Mouse (Mus musculus) gastrocnemius, postnatal 4 days (tissue): Measurements from ENCODE around the gene Kctd17. TPM values are rescaled to one million over a fixed set of nuclear protein-coding genes. Genes with fewer than 3 reads are reported as not detected.

Experiments
- DNase-seq, 2 experiments: peaks; one replicate each; pipeline ENCODE4 v3.0.0; 2021 to 2022; ENCODE audit warnings: low spot score in 2 of 2, mixed read lengths in 2 of 2
- total RNA-seq, 2 experiments: library from RNA; stranded (reverse); gene quantifications; 2 replicates each; pipeline ENCODE4 v1.2.3; 2021

The Kctd17 gene
- total RNA-seq, 2 experiments from 2014 or later = 83.5 to 85.4 TPM

DNA sequence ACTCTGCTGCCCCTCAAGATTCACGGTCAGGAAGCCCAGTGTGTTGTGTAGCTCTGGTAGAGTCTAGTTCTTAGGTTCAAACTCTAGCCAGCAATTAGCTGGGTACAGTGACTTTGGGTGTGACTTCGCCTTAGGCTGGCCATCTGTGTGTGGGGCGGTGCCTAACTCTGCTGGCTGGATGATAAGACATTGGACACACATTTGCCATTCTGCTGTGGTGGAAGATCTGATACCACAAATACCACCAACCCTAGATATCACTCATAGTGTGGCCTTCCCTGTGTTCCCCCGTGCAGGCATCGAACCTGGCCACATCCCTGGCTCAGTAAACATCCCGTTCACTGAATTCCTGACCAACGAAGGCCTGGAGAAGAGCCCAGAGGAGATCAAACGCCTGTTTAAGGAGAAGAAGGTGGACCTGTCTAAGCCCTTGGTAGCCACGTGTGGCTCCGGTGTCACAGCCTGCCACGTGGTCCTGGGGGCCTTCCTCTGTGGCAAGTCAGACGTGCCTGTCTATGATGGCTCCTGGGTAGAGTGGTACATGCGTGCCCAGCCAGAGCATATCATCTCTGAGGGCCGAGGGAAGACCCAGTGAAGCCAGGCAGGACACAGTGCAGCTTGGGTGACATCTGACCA is 15.2 kb upstream of the Kctd17 start:
- no peak for DNase-seq

DNA sequence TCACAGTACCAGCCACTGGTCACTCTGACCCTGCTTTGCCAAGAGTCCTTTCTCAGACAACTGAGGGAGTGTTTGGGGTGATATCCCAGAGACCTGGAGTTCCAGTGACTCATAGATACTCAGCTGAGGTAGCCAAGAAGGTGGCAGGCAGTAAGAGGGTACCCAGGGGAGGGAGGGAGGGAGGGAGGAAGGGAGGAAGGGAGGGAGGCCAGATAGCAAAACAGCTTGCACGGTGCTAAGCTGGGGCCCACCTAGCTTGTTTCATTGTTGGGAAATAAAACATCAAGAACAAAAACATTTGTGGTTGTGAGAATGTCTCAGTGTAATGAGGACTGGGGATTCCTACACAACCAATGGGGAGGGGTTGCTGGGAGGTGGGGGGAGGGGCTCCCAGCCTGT is 14.6 kb upstream of the Kctd17 start:
- DNase-seq = no peak

GRCm38 (mm10) chr15:78414157-78414556 is 14.2 kb upstream of the Kctd17 start:
- no peak for DNase-seq

DNA sequence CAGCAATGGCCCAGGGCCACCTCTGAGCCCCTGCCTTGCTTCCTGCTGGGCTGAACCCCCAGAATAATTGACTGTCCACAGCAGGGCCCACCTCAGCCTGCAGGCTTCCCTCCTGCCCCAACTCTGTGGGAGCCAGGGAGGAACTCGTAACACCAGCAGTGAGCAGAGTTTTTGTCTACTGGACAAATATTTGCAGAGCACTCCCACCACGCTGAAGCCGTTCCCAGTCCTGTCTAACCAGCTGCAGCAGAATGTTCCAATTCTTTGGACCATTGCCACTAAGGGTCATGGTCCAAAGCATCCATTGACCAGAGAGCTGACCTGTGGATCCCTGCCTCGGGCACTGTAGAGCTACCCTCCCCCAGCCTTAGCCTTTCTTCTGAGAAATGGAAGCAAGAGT is 11.4 kb upstream of the Kctd17 start:
- no peak for DNase-seq

DNA sequence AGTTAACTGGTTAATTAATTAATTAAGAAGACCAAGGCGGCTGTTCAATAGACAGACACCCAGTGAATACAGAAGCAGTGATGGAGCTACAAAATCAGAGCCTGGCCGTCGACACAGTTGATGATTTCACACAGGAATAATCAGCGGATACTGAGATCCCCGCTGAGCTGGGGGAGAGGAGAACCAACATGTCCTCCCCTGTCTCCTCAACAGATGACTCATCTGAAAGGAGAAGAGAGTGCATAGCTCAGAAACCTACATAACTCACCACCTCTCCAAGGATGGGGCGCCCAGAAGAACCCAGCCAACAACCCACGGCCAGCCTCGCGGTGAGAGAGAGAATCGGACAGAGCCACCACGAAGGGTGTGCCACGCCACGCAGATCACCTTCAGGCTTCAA is 8.0 kb upstream of the Kctd17 start:
- DNase-seq = no peak

GRCm38 (mm10) chr15:78422046-78422956 is 6.1 kb upstream of the Kctd17 start:
- DNase-seq = peak; percentile 69 to 85

DNA sequence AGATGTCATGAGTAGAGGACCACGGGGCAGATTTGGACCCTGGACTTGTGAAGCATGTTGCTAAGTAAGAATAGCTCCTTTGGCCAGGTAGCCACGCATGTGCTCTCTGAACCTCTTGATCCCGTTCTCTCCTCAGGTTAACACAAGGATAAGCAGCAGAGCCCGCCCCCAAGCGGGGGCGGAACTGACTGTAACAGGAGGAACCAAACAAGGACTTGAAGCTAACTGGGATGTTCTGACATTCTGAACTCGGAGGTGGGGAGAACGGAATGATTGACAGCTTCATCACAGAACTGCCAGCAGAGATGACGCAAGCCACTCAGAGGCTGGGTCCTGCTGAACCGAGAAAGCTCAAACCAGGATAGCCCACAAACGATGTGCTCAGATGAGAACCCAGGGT is 3.9 kb upstream of the Kctd17 start:
- no peak for DNase-seq

DNA sequence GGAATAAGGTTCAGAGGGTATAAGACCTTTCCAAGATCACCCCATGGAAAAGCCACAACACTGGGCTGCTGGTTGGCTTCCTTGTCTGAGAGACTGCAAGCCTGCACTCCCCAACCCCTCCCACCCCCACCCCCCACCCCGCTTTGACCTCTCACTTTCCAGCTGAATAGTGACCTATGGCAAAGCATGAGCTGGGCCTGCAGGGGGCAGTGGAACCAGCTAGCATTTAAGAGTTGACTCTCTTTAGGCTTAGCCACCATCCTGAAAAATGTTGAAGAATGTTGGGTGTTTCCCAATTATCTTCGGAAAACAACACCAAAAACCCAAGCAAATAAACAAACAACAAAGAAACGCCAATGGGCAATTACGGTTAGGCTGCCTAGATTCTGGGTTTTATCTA is 3.1 kb upstream of the Kctd17 start:
- DNase-seq = no peak

GRCm38 (mm10) chr15:78429139-78429459 is 735 bp downstream of the Kctd17 start:
- no peak for DNase-seq

- DNase-seq = no peak
Observed at GRCm38 (mm10) chr15:78429871-78430622, 1.7 kb downstream of the Kctd17 start.

- no peak for DNase-seq
Observed at GRCm38 (mm10) chr15:78430874-78431273, 2.5 kb downstream of the Kctd17 start.

DNA sequence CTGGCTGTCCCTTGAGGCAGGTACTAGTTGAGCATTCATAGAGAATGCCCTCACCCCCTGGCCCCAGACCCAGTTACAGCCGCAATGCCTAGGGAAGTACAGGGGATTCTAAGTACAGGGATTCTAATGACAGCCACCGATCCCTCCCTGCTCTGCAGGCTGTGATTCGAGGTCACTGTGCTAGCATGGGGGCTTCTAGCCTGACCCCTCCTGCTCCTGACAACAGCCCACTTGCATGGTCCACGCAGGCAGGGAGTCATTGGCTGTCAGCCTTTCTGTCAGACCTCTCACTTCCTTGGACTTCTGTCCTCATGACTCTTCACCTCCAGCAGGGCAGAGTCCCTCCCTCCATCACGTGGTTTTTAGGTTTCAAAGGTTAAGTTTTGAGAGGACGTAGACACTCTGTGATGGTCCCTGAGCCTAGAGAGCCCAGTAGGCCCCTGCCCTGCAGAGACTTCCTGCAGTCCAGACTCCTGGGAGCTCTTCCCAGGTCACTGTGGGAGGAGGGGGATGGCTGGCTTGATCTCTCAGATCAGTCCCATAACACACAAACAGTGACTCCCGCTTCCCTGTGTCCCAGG is 3.3 kb downstream of the Kctd17 start:
- no peak for DNase-seq

- no peak for DNase-seq
Observed at GRCm38 (mm10) chr15:78434896-78435520, 6.6 kb downstream of the Kctd17 start.

DNA sequence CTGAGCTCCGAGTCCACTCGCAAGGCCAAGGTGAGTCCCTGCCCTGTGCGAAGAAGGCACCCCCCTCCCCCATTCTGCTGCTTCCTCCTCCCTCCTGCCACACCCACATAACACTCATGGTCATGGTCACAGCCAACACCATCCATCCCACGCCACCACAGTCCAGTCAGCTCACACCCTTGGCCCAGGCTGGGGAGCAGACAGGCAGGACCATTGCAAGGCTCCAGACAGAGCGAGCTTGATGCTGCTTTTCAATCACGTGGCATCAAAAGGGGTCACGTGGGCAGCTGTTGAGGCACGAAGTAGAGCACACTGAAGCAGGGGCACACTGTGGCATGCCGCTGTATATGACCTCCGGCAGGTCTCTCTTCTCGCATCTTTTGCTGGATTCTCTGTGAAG is 7.3 kb downstream of the Kctd17 start:
- no peak for DNase-seq

- DNase-seq = peak; percentile 88 to 92
Observed at GRCm38 (mm10) chr15:78436380-78437192, 8.2 kb downstream of the Kctd17 start.

DNA sequence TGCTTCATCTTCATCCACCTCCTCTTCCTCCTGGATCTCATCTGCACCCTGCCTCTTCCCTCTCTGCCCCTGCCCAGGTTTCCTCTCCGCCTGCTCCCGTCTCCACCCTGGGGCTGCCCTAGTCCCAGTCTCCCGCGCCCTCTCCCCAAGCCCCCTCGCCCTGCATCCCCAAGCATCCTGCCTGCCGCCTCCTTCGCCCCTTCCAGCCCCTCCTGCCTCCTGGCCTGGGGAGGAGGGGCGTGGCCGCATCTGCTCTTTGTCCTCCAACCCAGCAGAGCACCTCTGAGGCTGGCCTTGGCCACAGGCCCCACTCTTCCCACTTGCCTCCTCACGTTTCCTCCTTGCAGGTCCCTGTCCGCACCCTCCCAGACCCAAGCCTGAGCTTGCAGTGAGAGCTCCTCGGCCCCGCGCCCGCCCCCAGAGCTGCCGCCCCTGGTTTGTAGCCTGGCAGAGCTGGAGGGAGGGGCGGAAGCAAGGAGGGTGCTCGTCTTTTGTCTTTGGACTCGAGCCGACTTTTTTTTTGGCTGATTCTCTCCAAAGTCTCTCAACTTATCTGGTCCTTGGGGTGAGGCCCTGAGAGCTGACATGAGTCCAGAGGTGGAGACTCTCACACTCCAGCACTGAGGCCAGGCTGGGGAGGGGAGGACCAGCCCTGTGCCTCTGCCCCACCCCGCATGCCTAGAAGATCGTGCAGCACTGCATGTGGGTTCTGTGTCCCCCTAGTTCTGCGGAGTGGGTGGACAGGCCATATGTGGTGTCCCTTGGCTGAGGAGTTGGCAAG is 9.1 kb downstream of the Kctd17 start:
- DNase-seq = peak; percentile 56 to 69

DNA sequence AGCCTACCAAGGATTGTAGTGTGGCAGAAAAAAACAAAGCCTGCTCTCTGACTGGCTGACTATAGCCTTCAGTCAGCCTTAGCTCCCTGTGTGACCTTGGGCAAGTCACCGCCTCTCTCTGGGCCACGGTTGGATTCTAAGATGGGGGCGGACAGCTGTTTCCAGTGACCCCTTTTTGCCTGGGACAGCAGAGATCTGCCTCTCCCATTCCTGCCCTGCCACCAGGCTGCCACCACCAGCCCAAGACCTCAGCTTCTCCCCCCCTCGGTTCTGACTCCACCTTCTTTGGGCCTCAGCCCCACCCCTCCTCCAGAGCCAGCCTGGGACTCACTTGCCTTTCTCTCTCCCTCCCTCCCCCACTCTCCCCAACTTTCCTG is 9.6 kb downstream of the Kctd17 start:
- no peak for DNase-seq

GRCm38 (mm10) chr15:78438505-78438904 is 10.1 kb downstream of the Kctd17 start:
- no peak for DNase-seq

DNA sequence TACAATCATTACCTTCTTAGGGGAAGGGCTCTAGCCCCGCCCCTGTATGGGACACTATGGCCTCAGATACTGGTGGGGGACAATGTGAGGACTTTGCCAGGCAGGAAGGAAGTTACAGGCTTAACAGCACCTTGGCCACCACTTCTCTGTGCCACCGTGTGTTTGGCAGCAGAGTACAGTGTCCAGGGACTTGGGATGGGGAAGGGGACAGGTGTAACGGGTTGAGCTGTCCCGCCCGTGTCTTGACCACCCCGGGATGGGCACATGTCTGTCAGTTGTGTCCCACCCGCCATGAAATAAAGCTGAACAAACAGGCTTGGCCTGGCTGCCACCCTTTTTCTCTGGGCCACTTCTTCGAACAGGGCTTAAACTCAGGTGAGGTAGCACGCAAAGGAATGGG is 10.6 kb downstream of the Kctd17 start:
- DNase-seq = no peak

DNA sequence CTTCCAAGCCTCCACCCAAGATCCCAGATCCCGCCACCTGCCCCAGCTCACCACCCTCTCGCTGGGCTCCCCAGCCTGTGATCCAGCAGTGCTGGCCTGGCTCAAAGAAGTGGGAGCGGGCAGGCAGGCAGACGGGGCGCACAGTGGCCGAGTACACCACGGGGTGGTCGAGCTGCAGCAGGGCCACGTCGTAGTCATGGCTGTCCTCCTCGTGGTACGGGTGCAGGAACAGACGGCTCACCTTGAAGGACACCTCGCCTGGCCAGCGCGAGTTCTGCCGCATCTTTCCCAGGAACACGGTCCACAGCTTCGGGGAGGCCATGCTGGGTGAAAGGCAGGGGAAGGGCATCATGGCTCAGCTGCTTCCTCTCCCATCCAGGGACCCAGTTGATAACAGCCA is 13.9 kb downstream of the Kctd17 start:
- no peak for DNase-seq
